13 mouse cellular contexts compared by ENCODE assay signal in genomic region chr4:134123147-134123546, GRCm38 (mm10). TPM values are rescaled to one million over a fixed set of nuclear protein-coding genes. Genes with fewer than 3 reads are reported as not detected.
"Had no signal": no experiment of that assay in that cellular context is flagged by ENCODE, and none has a peak within 500 bp of the region (broad histone marks: within the 10 kb centered on the region; RNA-seq: fewer than 3 reads in every experiment).

No protein-coding gene starts in this region.

- H3K4me2 ChIP-seq: lung, embryonic 15.5 days; midbrain, embryonic 12.5 days; neural tube, embryonic 12.5 days had no signal

- H3K9me3 ChIP-seq: lung, embryonic 15.5 days; midbrain, embryonic 12.5 days; neural tube, embryonic 12.5 days; neural tube, embryonic 15.5 days had no signal

- H3K27ac ChIP-seq: liver, embryonic 14.5 days; lung, embryonic 15.5 days; midbrain, embryonic 12.5 days; neural tube, embryonic 12.5 days; neural tube, embryonic 15.5 days; stomach, postnatal 0 days had no signal

- H3K27me3 ChIP-seq: lung, embryonic 15.5 days; midbrain, embryonic 12.5 days; neural tube, embryonic 12.5 days; neural tube, embryonic 15.5 days had no signal

- ATAC-seq: midbrain, embryonic 16.5 days had no signal

- DNase-seq: kidney, adult 9 months; lung, adult 18-20 months; lung, postnatal 36 days; right cerebral cortex, adult 18-20 months; right cerebral cortex, postnatal 14 days had no signal

- H3K4me3 ChIP-seq: lung, embryonic 15.5 days; midbrain, embryonic 12.5 days; myocyte; neural tube, embryonic 12.5 days; neural tube, embryonic 15.5 days had no signal

- H3K36me3 ChIP-seq: lung, embryonic 15.5 days; midbrain, embryonic 12.5 days; neural tube, embryonic 12.5 days; neural tube, embryonic 15.5 days had no signal

- H3K9ac ChIP-seq: liver, embryonic 14.5 days; lung, embryonic 15.5 days; midbrain, embryonic 12.5 days; neural tube, embryonic 12.5 days; neural tube, embryonic 15.5 days had no signal

RNA-seq across cellular contexts. Expression of gene Cd52, which starts 28.3 kb away (rescaled TPM):
- polyA plus RNA-seq: myocyte had no signal
